Mouse (Mus musculus) MEL (cell line): ENCODE measurements around the gene Ccdc162.

ENCODE experiments used
- BHLHE40 ChIP-seq: IDR thresholded peaks from 2 replicates; pipeline ENCODE4 v1.6.1; 2012; ENCODE audit warnings: low read depth, mild to moderate bottlenecking, inconsistent platforms, low read length, improper control_type of control experiment, borderline replicate concordance
- CTCF ChIP-seq, 3 experiments: IDR thresholded peaks in 2 of 3; conservative IDR thresholded peaks in 1 of 3; 2 replicates each; pipeline ENCODE4 v1.5.1; 2011 to 2012; ENCODE audit warnings: low read length in 3 of 3, low read depth in 2 of 3, mild to moderate bottlenecking in 2 of 3, improper control_type of control experiment in 1 of 3, inconsistent platforms in 1 of 3, mixed read lengths in 1 of 3, moderate library complexity in 1 of 3; ENCODE audit not compliant: control insufficient read depth in 1 of 3, insufficient read depth in 1 of 3, poor library complexity in 1 of 3, severe bottlenecking in 1 of 3
- JUND ChIP-seq: IDR thresholded peaks from 2 replicates; pipeline ENCODE4 v1.6.1; 2011; ENCODE audit warnings: low read depth, mild to moderate bottlenecking, improper control_type of control experiment, low read length
- MXI1 ChIP-seq: IDR thresholded peaks from 2 replicates; pipeline ENCODE4 v1.6.1; 2011; ENCODE audit warnings: mild to moderate bottlenecking, low read depth, low read length, improper control_type of control experiment
- POLR2AphosphoS5 ChIP-seq: IDR thresholded peaks from 2 replicates; pipeline ENCODE4 v1.6.1; 2012; ENCODE audit warnings: low read depth, borderline replicate concordance, mild to moderate bottlenecking, inconsistent platforms, low read length, moderate library complexity, mixed read lengths
- SIN3A ChIP-seq: IDR thresholded peaks from 2 replicates; pipeline ENCODE4 v1.6.1; 2012; ENCODE audit warnings: low read length, improper control_type of control experiment, inconsistent platforms
- TAL1 ChIP-seq: IDR thresholded peaks from 2 replicates; pipeline ENCODE4 v1.6.1; 2012; ENCODE audit warnings: mild to moderate bottlenecking, inconsistent platforms, low read length, moderate library complexity, mixed read lengths
- USF1 ChIP-seq: IDR thresholded peaks from 2 replicates; pipeline ENCODE4 v1.6.1; 2014; ENCODE audit warnings: low read depth, mild to moderate bottlenecking, inconsistent platforms, low read length, improper control_type of control experiment, moderate library complexity

DNA sequence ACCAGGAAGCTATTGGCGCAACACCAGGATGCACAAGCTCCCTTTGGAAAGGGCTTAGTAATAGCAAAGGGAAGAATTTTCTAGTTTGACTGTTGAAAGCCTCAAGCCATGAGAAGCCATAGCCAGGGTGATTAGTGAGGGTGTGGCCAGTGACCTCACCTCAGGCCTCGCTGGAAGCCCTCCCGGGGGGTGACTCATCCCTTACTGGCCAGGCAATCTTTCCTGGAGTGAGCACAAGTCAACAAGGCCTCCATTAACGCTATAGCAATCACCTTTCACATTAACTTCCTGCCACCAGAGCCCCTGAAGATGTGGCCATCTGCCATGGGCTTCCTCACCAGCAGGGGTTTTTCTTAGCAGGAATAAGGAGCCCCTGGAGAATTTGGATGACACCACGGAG lies 151.3 kb downstream of the Ccdc162 start:
- TF ChIP-seq JUND (no peak), CTCF (IDR thresholded peaks at IDR 0.05 in 2 of 3, conservative IDR thresholded peaks at IDR 0.05 in 1 of 3; ENCODE audit: control insufficient read depth in 1 of 3, insufficient read depth in 1 of 3, low read depth in 2 of 3, low read length in 3 of 3, poor library complexity in 1 of 3, severe bottlenecking in 1 of 3) (no peak), TAL1 (no peak), USF1 (no peak), MXI1 (no peak), POLR2AphosphoS5 (no peak), BHLHE40 (no peak), SIN3A (no peak)
